31 mouse cellular contexts compared by ENCODE assay signal in the genomic region with DNA sequence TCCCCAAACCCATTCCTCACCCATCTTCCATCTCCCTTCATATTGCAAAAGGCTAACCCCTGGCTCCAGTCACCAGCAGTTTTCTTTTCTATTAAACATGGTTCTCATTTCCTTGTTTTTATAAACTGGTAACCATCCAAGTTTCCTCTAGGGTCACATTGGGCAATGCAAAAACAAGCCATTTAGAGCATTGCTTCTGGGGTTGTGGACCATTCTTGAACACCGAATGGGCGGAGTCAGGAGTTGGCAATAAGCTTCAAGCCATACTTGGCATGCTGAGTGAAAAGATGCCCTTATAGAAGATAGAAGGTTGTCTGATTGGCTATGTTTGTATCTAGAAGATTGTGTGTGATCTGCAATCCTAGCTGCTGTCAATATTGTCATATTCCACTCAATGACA. TPM values are rescaled to one million over a fixed set of nuclear protein-coding genes. Genes with fewer than 3 reads are reported as not detected.
"Had no signal": no experiment of that assay in that cellular context is flagged by ENCODE, and none has a peak within 500 bp of the region (broad histone marks: within the 10 kb centered on the region; RNA-seq: fewer than 3 reads in every experiment).

No protein-coding gene starts in this region.

- H3K4me3 ChIP-seq: heart, adult 2 months; heart, embryonic 12.5 days; hindbrain, embryonic 10.5 days; hindbrain, embryonic 12.5 days; intestine, embryonic 15.5 days; kidney, embryonic 15.5 days; limb, embryonic 13.5 days; limb, embryonic 15.5 days; liver, embryonic 12.5 days had no signal

- H3K9me3 ChIP-seq: heart, embryonic 12.5 days; hindbrain, embryonic 10.5 days; hindbrain, embryonic 12.5 days; intestine, embryonic 15.5 days; kidney, embryonic 15.5 days; limb, embryonic 13.5 days; limb, embryonic 15.5 days; liver, embryonic 12.5 days had no signal

- DNase-seq: gastrocnemius, postnatal 10 days; gastrocnemius, postnatal 25 days; heart, adult 2 months; heart, postnatal 10 days; heart, postnatal 4 days; kidney, adult 11 months; kidney, adult 2 months; kidney, adult 9 months; kidney, postnatal 14 days; kidney, postnatal 36 days; layer of hippocampus, adult 9-11 months; layer of hippocampus, postnatal 36 days; left cerebral cortex, postnatal 4 days had no signal

- H3K9ac ChIP-seq: heart, embryonic 12.5 days; hindbrain, embryonic 12.5 days; hindbrain, embryonic 14.5 days; intestine, embryonic 15.5 days; kidney, embryonic 15.5 days; limb, embryonic 13.5 days; limb, embryonic 15.5 days; liver, embryonic 12.5 days had no signal

- H3K4me1 ChIP-seq: heart, embryonic 12.5 days; hindbrain, embryonic 10.5 days; hindbrain, embryonic 12.5 days; intestine, embryonic 15.5 days; kidney, embryonic 15.5 days; limb, embryonic 13.5 days; limb, embryonic 15.5 days; liver, embryonic 12.5 days had no signal

- H3K27ac ChIP-seq: heart, adult 2 months; hindbrain, embryonic 10.5 days; hindbrain, embryonic 12.5 days; hindbrain, embryonic 14.5 days; intestine, embryonic 15.5 days; kidney, embryonic 15.5 days; kidney, postnatal 0 days; limb, embryonic 13.5 days; limb, embryonic 15.5 days; liver, embryonic 12.5 days had no signal

- H3K4me2 ChIP-seq: heart, embryonic 12.5 days; hindbrain, embryonic 12.5 days; hindbrain, embryonic 14.5 days; intestine, embryonic 15.5 days; kidney, embryonic 15.5 days; limb, embryonic 13.5 days; limb, embryonic 15.5 days; liver, embryonic 12.5 days had no signal

- H3K27me3 ChIP-seq: heart, embryonic 12.5 days; hindbrain, embryonic 12.5 days; intestine, embryonic 15.5 days; kidney, embryonic 15.5 days; limb, embryonic 13.5 days; limb, embryonic 15.5 days; liver, embryonic 12.5 days had no signal

- H3K36me3 ChIP-seq: heart, embryonic 12.5 days; hindbrain, embryonic 10.5 days; hindbrain, embryonic 12.5 days; intestine, embryonic 15.5 days; kidney, embryonic 15.5 days; limb, embryonic 13.5 days; limb, embryonic 15.5 days; liver, embryonic 12.5 days had no signal

- ATAC-seq: hindbrain, embryonic 16.5 days; inflammation-experienced regulatory T-cells, adult 6 months; intestine, embryonic 15.5 days; liver, embryonic 12.5 days had no signal

RNA-seq across cellular contexts. Expression of gene Gm17555, which starts 33.6 kb away (rescaled TPM):
- polyA plus RNA-seq: frontal cortex, adult 2 months; heart, adult 2 months; heart, embryonic 12.5 days; heart, embryonic 14.5 days; heart, embryonic 16.5 days; hindbrain, embryonic 10.5 days; hindbrain, embryonic 12.5 days; hindbrain, embryonic 14.5 days; hindbrain, embryonic 16.5 days; inflammation-experienced regulatory T-cells, adult 6 months; intestine, embryonic 15.5 days; kidney, adult 2 months; kidney, embryonic 15.5 days; kidney, postnatal 0 days; large intestine, adult 2 months; limb, embryonic 11.5 days; limb, embryonic 13.5 days; limb, embryonic 15.5 days; liver, adult 2 months; liver, embryonic 12.5 days had no signal
